Mouse (Mus musculus): Measurements from ENCODE around the gene Fgfr2. TPM values are rescaled to one million over a fixed set of nuclear protein-coding genes. Genes with fewer than 3 reads are reported as not detected.

Gene Fgfr2
- 65.2 TPM for polyA plus RNA-seq (2014; fragmentation: Illumina TruSeq; extraction: RNeasy Lipid Tissue Mini Kit (QIAGEN cat#74804); ENCODE audit: low read depth, low replicate concordance)

DNA sequence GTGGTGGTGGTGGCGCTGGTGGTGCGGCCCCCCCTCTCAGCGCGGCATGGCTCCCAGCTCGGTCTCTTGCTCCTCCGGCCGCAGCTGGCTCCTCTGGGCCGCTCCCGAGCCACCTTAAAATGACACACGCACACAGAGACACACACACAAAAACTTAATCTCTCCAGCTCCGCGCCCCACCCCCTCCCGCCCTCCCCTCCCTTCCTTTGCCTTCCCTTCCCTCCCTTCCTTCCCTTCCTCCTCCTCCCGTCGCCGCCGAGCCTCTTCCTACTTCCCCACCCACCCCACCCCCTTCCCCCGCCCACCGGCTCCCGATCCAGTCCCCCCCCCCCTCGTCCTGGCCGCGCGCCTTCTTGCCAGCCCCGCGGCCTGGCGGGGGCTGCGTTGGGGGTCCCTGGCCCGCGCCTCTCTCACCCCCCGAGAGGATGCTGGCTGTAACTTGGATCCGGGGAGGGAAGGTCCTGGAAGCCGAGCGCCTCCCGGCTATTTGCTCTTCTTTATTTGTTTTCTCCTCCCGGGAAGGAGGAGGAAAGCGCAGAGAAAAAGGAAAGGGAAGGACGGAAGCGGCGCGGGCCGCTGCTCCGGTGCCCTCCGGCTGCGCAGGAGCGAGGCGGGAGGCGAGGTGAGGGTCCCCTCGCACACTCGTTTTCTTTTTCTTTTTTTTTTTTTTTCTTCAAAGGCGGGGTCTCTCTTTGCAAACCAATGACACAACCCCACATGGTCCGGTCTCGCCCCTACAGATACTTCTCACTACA is at the start of gene Fgfr2:
TSS of gene Fgfr2 (minus strand) at position 107 of the 755 bp plus-strand sequence.

GRCm38 (mm10) chr7:133123999-133124700 is 1.0 kb upstream of the Fgfr2 start, which contains the start of gene Ctbp2:
Ctbp2 (minus strand) TSS chr7:133124354.

DNA sequence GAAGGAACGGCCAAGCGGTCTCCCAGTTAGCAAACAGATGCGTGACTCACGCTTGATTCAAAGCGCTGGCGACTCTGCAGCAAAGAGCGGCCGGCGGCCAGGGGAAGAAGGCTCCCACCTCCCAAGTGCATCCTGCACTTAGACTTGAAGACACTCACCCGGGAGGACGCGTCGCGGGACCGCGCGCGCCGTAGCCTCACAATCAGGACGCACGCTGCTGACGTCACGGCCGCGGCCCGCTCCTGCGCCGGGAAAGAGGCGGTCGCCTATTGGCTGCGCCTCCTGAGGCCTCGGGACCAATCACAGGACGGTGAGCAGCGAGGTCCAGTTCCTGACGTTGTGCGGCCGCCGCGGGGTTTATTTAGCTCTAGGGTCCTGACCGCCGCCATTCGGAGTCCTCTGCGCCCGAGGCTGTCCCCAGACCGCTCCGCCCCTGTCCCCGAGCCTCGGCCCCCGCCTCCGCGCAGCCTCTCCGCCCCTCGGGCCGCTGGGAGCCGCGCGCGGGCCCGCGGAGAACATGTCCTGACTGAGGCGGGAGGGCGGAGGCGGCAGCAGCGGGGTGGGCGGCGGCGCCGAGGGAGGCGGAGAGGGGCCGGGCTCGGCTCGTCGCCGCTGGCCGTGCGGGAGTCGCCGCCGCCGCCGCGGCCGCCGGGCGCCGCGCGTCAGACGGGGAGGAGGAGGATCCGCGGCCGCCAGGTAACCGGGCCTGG is 192.1 kb downstream of the Fgfr2 start, which contains the start of gene Zranb1:
TSS of gene Zranb1 (plus strand) at position 293 of the 710 bp plus-strand sequence.

DNA sequence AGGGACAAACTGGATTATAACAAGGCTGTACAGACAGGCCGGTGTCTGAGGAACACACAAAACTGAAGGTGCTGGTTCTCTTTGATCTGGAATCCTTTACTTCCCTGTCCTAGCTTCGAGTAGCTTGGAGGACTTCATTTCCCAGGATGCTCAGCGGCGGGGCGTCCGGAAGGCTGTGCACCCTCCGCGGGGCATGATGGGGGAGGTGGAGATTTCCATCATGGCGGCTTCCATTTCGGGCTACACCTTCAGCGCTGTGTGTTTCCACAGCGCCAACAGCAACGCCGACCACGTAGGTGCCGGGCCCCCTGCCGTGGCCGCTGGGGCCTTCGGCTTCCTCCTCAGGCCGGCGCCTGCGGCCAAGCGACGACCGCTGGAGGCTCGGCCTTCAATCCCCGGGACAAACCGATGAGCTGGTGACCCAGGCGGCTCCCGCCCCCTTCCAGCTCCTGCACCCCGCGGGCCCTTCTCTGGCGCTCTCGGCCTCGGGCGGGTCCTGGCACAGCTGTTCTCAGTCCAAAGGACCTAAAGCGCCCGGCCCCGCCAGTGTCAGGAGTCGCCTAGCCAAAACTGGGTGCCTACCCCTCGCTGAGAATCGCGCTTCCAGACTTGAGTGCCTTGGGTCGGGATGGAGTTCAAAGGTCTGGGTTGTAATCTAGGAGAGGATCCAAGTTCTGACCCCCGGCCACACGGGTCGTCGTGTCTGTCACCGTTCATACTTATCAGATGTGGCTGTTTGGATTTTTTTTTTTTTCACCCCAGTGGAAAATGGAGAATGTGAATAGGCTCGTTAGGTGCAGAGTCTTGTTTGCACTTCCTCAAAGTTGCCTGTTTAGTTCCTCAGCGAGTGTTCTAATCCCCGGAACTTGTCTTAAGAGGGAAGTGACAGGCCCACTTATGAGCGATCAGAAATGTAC is 263.9 kb downstream of the Fgfr2 start, which contains the start of gene Abraxas2:
TSS of gene Abraxas2 (plus strand) at position 184 of the 917 bp plus-strand sequence.

GRCm38 (mm10) chr7:132852173-132852844 is 270.8 kb downstream of the Fgfr2 start, which contains the start of gene Eef1akmt2:
Eef1akmt2 (minus strand) TSS chr7:132852673.

GRCm38 (mm10) chr7:132813416-132814088 is 309.6 kb downstream of the Fgfr2 start, which contains the start of gene Fam53b:
Fam53b (minus strand) TSS chr7:132813886.

DNA sequence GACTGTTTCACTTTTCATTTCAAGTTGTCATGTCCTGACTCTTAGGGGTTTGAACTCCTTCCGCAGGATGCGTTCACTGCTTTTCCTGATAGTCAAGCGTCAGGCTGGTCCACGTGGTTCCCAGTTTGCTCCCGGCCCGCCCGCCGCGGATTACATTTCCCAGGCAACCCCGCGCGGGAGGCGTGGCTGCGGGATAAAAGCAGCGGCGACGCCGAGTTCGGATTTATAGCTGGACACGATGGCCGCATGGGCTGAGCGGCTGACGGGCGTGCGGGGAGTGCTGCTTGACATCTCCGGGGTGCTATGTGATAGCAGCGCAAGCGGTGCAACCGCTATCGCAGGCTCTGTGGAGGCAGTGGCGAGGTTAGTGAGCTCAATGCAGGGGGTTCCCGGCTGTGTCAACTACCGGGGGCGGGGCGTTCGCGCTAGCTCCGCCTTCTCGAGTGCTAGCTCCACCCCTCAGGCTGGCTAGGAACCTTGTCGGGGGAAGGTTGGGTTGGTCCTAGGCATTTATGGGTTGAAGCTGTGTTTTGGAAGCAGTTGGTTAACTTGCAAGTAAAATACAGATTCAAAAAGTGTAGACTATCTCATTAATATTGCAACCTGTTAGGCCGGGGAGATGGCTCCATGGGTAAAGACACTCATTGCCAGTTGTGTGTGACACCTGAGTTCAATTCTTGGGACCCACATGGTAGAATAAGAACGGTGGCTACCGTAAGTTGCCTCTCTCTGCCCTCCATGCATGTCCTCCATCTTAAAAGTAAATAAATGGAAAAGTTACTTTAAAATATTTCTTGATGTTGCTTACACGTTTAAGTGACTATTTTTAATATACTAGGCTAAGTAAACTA is 512.5 kb downstream of the Fgfr2 start, which contains the start of gene Lhpp:
TSS of gene Lhpp (plus strand) at position 171 of the 851 bp plus-strand sequence.

DNA sequence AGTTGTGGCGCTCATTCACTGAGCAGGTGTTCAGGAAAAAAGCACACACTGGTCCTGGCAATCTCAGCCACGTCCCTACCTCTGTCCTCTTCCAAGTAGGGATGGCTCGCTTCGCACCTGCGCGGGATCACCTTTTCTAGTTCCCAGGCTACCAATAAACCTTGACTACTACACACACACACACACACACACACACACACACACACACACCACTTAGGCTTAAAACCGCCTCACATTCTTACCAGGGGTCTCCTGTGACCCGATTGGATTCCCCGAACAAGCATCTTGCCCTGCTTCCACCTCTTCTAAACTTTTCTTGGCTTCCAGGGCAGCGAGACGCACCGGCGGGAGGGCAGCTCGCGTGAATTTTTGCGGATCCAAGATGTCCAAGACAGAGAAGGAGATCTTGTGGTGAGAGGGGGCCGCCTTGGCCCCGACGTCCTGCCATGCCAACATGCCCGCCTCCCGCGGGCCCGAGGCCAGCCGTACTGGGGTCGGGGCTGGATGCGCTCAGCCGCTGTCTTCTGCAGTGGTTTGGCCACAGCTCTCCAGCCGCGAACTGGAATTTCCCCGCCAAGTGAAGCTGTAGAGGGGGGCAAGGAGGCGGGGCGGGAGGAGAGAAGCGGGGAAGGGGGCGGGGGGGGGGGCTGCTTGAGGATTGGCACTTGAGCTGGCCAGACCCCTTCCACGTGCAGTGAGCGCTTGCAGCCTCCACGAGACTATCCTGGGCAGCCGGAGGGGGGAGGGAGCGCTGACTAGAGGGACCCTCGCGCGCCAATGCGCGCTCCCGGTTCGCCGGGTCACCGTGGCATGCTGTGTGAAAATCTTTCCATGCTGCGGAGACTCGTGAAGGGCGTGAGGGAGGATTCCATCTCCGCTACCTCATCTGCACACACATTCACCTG is 523.8 kb downstream of the Fgfr2 start, which contains the start of gene Nkx1-2:
TSS of gene Nkx1-2 (minus strand) at position 567 of the 905 bp plus-strand sequence.

GRCm38 (mm10) chr7:132576116-132576650 is 547.0 kb downstream of the Fgfr2 start, which contains the start of gene Oat:
Oat (minus strand) TSS chr7:132576398.

GRCm38 (mm10) chr7:132317036-132317541 is 806.1 kb downstream of the Fgfr2 start, which contains the start of gene Chst15:
Chst15 (minus strand) TSS chr7:132317228.

DNA sequence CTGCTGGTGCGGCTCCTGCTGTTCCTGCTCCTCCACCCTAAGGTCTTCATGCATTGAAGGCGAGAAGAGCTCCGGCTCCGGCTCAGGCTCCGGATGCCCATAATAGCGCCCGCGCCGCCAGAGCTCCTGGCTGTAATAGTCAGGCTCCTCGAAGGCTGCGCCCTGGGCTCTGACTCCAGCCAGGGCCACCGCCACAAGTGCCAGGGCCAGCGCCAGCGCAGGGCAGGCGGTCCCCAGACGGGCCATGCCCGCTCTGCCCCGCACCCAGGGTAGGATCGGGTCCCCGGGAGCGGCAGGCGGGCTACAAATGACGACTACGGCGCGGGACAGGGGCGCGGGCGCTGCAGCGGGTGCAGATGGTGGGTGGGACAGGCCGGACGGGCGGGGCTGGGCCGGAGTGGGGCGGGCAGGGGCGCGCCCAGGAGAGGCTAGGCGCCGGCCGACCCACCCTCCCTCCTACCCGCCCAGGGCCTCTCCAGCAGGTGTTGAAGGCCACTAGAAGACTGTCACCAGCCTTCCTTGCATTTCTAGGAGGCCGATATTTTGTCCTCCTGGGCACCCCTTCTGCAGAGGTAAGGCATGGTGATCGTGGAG is 968.7 kb downstream of the Fgfr2 start, which contains the start of gene Cpxm2:
TSS of gene Cpxm2 (minus strand) at position 372 of the 594 bp plus-strand sequence.

DNA sequence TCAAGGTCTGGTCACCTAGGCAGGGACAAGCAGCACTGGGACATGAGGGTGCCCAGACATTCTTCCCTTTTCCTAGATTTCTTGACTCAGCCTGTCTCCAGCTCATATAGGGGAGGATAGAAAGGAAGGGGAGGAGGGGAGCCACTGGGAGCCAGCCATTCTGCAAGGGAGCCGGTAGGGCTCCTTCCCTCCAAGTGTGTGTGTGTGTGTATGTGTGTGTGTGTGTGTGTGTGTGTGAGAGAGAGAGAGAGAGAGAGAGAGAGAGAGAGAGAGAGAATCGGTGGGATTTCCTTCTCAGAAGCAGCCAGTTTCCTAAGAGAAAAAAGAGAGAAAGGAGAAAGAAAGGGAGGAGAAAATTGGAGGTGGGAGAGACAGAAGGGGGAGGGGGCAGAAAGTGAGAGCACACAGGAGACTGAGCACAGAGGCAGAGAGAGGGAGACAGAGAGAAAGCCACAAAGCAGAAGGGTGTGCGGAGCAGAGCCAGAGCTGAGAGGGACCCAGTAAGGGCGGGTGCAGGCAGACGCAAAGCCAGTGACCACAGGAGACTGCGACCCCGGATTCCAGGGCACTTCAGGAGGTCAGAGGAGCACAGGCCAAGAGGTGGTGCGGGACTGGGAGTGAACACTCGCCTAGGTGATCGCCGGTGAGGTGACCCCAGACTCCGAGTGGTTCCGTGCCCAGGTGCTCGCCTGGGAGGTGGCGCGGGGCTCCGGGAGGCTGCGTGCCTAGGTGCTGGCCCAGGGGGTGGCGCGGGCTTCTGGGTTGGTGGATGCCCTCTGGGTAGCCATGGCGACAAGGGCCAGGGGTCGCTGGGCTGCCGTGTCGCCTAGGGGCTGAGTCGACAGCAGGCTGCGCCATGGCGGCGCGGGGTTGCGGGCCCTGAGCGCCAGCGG is 1156.9 kb downstream of the Fgfr2 start, which contains the start of gene Gpr26:
TSS of gene Gpr26 (plus strand) at position 438 of the 893 bp plus-strand sequence.

DNA sequence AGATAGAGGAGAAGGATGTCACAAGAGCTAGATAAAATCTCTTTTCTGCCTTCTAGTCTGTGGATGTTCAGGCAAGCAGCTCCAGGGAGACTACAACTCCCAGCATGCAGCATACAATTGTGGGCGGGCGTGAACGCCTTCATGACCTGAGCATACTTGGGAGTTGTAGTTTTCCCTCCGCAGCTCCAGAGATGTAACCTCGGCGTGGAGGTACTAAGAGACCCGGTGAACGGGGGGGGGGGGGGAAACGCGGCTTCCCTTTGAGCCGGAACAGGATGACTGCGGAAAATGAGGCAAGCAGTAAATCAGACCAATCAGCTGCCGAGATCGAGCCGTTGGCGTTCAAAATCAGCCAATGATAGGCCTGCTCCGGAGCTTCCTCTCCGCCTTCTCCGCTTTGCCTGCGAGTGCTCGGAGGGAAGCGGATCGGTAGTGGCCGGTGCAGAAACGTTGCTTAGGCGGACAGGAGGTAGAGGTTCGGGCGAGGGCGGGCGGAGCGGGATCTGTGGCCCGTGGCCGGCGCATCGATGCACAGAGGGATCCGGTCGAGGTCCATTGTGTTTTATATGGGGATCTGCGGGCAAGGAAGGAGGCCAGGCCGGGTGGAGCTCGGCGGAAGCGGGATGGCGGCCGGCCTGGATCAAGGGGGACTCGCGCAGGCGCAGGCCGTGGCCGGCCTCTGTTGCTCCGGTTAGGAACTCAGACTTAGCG is 1563.0 kb downstream of the Fgfr2 start, which contains the start of gene Bub3:
TSS of gene Bub3 (plus strand) at position 237 of the 711 bp plus-strand sequence.

GRCm38 (mm10) chr7:131548473-131548872 is 1574.7 kb downstream of the Fgfr2 start, which contains the start of gene Hmx2:
Hmx2 (plus strand) TSS chr7:131548773.

Data from liver, adult 10 weeks (tissue).